Mouse (Mus musculus): Measurements from ENCODE around the gene Kdm4b.

The Kdm4b gene

DNA sequence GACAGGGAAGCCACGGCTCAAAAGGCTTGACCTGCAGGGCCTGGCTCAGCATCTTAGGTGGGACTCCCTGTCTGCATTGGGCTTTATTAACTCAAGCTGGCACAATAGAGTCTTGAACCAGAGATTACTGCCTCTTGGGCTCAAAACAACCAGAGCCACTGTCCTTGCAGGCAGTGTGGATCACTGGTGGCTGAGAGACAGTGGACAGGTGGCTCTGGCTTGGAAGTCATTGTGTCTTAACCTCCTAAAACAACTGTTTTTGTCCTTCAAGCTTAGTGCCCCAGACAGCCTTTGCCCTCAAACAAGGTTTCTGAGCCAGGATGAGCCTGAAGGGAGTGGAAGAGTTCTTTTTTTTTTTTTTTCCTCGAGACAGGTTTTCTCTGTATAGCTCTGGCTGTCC, 19.5 kb downstream of the Kdm4b start:
- DNase-seq (ENCODE audit: low read depth, low spot score) = no peak

GRCm38 (mm10) chr17:56348128-56348527, 22.3 kb downstream of the Kdm4b start:
- DNase-seq (ENCODE audit: low read depth, low spot score) = no peak

DNA sequence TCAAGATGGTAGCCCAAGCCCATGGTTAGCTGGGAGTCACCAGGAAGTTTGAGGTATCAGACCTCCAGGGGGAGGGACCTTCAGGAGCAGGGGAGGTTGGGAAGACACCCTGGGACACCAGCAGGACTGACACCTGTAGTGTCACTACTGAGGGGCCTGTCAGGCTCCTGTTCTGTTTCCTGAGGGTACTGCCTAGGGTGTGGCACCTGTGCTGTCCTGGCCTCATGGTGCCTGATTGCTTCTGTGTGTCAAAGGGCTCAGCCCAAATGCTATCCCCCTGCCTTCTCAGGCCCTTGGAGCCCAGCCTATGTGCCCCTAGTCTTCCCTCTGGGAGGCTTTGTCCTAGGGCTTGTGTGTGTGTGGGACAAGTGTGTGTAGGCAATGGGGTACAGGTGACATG, 22.7 kb downstream of the Kdm4b start:
- DNase-seq (ENCODE audit: low read depth, low spot score) = no peak

- peak; percentile 57 for DNase-seq (ENCODE audit: low read depth, low spot score)
Observed at GRCm38 (mm10) chr17:56350694-56351093, 24.8 kb downstream of the Kdm4b start.

GRCm38 (mm10) chr17:56356921-56357885, 31.3 kb downstream of the Kdm4b start:
- DNase-seq (ENCODE audit: low read depth, low spot score) = peak; percentile 82

DNA sequence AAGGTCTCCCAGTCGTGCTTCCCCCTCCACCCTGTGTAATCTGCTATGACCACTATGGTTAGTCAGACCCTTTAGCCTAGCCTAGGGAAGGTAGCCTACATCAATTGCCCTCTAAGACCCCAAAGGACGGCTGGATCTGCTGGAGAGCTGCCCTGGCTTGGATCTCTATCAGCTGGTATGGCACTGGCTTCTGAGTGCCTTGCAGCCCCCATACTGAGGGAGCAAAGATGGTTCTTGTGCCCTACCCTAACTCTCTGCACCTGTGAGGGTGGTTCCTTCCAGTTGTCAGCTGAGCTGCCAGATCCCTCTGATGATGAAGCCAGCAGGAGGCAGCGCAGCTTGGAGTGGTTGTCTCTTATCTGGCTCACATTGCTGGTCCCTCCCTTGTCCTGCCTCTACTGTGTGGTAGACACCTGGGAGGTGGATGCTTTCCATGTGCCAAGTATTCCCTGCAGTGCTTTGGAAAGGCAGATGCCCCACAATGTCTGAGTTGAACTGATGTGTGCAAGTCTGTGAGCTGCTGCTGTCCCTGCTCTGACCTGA, 33.4 kb downstream of the Kdm4b start:
- DNase-seq (ENCODE audit: low read depth, low spot score) = no peak

- DNase-seq (ENCODE audit: low read depth, low spot score) = no peak
Observed at GRCm38 (mm10) chr17:56359864-56360263, 34.0 kb downstream of the Kdm4b start.

DNA sequence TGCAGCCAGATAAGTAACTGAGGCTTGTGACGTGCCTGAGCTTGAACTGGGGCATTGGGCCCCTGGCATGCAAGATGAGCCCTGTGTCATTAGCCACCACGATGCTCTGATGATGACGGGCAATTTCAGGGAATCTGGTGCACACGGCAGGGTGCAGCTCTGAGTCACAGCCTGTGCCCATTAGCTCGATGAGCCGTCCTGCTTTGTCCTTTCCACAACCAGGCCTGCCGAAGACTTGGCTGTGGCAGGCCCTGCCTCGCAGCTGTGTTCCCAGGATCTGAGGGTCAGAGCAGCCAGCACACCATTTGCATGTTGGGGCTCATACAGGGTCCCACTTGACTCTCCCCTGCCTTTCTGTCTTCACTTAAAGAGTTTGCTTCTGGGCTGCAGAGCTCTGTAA, 34.6 kb downstream of the Kdm4b start:
- no peak for DNase-seq (ENCODE audit: low read depth, low spot score)

DNA sequence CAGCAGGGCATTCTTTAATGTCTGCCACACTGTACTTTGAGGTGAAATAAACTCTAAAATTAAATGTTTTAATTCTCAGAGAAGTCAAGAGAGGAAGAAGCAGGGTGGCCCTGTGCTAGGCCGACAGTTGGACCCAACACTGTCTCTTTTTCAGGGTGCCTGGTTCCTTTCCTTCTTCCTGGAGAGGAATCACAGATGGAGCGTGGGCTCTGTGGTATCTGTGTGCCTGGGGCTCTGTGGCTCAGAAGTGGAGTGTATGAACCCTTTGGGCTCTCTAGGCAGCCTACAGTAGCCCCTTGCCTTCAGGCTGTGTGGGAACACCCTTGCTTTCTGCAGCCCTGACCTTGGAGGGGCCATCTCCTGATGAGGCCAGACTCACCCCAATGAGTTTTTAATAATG, 35.7 kb downstream of the Kdm4b start:
- no peak for DNase-seq (ENCODE audit: low read depth, low spot score)

DNA sequence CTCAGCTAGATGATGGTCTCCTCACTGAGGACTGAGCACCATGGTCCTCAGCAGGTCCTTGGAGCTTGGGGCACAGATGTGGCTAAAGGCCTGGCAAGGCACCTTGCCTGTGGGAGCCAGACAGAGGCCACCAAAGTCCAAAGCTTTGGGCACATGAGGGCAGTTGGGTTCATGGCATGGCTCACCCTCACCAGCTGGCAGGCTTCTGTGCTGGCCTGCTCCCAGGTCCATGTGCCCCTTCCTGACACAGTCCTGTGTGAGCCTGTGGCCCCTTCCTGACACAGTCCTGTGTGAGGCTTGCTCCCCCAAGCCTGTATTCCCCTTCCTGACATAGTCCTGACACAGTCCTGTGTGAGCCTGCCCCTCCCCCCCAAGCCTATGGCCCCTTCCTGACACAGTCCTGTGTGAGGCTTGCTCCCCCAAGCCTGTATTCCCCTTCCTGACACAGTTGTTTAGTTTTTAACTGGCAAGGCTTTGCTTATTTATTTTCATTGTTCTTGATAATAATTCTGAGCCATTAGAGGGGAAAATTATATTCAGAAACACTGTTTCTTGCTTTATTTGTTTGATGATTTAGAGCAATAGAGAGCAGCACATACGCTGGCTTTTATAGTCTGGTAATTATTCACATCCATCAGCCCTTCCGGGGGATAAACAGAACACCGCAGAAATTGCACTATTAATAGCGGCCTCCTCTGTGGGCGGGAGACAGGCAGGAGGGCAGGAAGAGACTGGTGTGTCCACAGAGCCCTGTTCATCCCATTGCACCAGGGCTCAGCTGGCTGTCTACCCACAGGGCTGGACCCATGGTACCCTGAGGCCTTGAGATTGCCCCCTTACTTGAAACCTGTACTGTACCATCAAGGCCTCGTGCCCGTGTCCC, 40.2 kb downstream of the Kdm4b start:
- no peak for DNase-seq (ENCODE audit: low read depth, low spot score)

DNA sequence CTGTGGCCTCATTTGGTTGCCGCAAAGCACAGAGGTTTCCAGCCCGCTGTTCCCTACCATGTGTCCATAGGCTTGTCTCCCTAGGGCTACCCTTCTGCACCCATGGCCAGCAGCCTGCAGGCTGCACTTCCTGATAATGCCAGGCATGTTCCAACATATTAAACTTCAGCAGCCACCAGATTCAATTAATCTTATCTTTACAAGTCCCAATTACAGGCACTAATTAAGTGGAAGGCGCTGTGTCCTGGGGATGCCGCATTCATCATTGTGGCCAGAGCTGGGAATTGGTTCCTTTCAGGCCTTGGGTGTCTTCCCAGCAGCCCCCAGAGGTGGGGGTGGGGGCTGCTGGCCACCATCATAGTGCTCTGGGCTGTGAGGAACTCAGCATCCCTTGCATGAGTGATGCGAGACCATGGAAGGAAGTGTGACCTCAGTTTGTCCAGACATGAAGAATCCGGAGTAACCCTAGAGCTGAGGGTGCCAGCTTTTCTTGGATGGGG, 42.5 kb downstream of the Kdm4b start:
- no peak for DNase-seq (ENCODE audit: low read depth, low spot score)

- DNase-seq (ENCODE audit: low read depth, low spot score) = no peak
Observed at GRCm38 (mm10) chr17:56370090-56370489, 44.2 kb downstream of the Kdm4b start.

- DNase-seq (ENCODE audit: low read depth, low spot score) = no peak
Observed at GRCm38 (mm10) chr17:56371029-56371660, 45.3 kb downstream of the Kdm4b start.

DNA sequence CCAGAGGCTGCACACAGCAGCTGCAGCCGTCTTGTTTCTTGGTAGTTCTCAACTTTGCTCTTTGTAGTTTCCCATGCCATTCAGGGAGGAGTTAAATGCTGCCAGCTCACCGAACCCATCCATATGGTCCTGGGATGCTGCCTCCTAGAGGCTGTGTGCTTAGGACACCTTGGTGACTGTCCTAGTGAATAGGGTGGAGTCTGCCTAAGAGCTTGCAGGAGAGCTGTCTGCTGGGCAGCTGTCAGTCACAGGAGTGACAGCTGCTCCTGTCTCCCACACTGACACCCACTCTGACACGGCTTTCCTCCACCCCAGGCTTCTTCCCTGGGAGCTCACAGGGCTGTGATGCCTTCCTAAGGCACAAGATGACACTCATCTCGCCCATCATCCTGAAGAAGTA, 46.2 kb downstream of the Kdm4b start:
- DNase-seq (ENCODE audit: low read depth, low spot score) = peak; percentile 34

GRCm38 (mm10) chr17:56373136-56374034, 47.5 kb downstream of the Kdm4b start:
- no peak for DNase-seq (ENCODE audit: low read depth, low spot score)

DNA sequence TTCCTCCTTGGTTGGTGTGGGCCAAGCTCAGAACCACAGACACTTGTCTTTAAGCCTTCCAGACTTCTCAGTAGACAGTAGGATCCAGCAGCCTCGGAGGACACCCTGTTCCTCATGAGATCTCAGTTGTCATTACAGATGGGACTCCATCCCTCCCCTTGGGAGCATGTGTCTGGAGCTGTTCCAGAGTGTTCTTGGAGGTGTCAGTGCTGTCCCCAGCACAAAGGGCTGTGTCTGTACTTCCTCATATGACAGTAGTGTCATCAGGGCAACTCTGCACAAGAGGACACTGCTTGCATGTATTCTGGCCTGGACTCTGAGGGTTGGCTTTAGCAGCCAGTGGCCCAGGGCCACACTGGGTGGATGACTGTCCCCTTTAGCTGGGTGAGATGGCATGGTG, 49.0 kb downstream of the Kdm4b start:
- DNase-seq (ENCODE audit: low read depth, low spot score) = no peak

GRCm38 (mm10) chr17:56379281-56379834, 53.5 kb downstream of the Kdm4b start:
- DNase-seq (ENCODE audit: low read depth, low spot score) = no peak

- DNase-seq (ENCODE audit: low read depth, low spot score) = no peak
Observed at GRCm38 (mm10) chr17:56380286-56380685, 54.4 kb downstream of the Kdm4b start.

DNA sequence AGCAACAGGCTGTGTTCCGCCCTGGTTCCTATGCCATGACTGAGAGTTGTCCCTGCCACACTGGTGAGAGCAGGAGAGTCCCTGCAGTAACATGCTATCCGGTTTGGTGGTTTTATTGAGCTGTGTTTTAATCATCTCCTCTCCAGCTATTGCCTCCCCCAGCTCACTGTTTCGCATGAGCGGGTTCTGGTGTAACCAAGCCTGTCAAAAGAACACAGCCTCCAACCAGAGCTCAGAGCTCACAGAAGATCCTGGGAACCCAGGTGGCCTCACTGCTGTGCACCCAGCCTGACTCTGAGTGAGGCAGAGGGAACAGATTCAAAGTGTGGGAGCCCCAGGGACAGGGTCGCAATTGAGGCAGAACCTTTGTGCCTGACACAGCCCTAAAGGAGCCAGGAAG, 55.3 kb downstream of the Kdm4b start:
- DNase-seq (ENCODE audit: low read depth, low spot score) = no peak

DNA sequence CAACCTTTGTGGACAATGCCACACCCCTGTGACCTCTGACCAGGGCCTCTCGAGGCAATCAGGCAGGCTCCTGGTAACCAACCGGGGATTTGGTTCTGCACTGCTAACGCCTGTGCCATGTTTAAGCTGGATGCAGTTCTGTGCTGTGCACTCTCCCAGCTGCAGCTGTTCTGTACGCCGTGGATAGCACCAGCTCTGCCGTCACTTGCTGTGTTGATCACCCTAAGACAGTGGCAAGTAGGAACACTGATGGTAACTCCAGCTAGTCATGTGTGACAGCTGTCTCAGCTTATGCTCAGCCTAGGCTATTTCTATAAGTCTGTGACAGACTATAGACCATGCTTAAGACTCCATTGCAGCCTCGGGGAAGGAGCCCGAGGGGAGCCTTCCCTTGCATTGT, 57.1 kb downstream of the Kdm4b start:
- no peak for DNase-seq (ENCODE audit: low read depth, low spot score)

Data from ES-CJ7 (cell line).